ENCODE assay signal across 11 mouse cellular contexts in genomic region chr2:72781369-72782275, GRCm38 (mm10).
DNase-seq lines count a peak whose midpoint lies in the region; ATAC-seq and TF ChIP-seq lines count a peak whose summit lies in the region.
"Had no signal": no experiment of that assay in that cellular context is flagged by ENCODE, and none has a peak within 500 bp of the region (broad histone marks: within the 10 kb centered on the region; RNA-seq: fewer than 3 reads in every experiment).

No protein-coding gene starts in this region.

- no peak overlapping the region for H3K4me2 ChIP-seq in hindbrain, postnatal 0 days (ENCODE audit: low read depth, low read length)
- H3K4me2 ChIP-seq in midbrain, postnatal 0 days (ENCODE audit: low read depth, low read length, poor library complexity, severe bottlenecking): no peak overlapping the region
- H3K4me2 ChIP-seq: liver, embryonic 15.5 days had no signal

- H3K9me3 ChIP-seq in hindbrain, postnatal 0 days (ENCODE audit: low read length): no peaks in the 10 kb centered on the region
- no peaks in the 10 kb centered on the region for H3K9me3 ChIP-seq in midbrain, postnatal 0 days (ENCODE audit: low read length)
- H3K9me3 ChIP-seq: liver, embryonic 15.5 days had no signal

- 0 out of 2 replicates have a peak overlapping the region, but pooled peaks have one; percentile 1 for H3K9ac ChIP-seq in hindbrain, postnatal 0 days (replicated peaks; ENCODE audit: low read length)
- no peak overlapping the region for H3K9ac ChIP-seq in midbrain, postnatal 0 days (replicated peaks; ENCODE audit: low read length, poor library complexity, severe bottlenecking)
- H3K9ac ChIP-seq: liver, embryonic 15.5 days had no signal

- no peaks in the 10 kb centered on the region for H3K36me3 ChIP-seq in hindbrain, postnatal 0 days (ENCODE audit: insufficient read depth, low read length)
- no peaks in the 10 kb centered on the region for H3K36me3 ChIP-seq in midbrain, postnatal 0 days (ENCODE audit: insufficient read depth, low read length)
- H3K36me3 ChIP-seq: liver, embryonic 15.5 days had no signal

- no peak overlapping the region for H3K27ac ChIP-seq in hindbrain, postnatal 0 days
- H3K27ac ChIP-seq in midbrain, postnatal 0 days (ENCODE audit: low read depth, low read length): no peak overlapping the region

- 47% methylated on average over 15 of the region's 15 CpGs for WGBS in hindbrain, postnatal 0 days
- WGBS in midbrain, postnatal 0 days: 42% methylated on average over 15 of the region's 15 CpGs

- H3K4me1 ChIP-seq in hindbrain, postnatal 0 days (ENCODE audit: insufficient read depth, low read length): peaks cover 6% of the 10 kb centered on the region; the same call in 1 of the 2 replicates
- peaks cover 4% of the 10 kb centered on the region; the same call in 1 of the 2 replicates for H3K4me1 ChIP-seq in midbrain, postnatal 0 days (ENCODE audit: insufficient read depth, low read length)

- peak; percentile 80 for ATAC-seq in hindbrain, postnatal 0 days
- peak; percentile 62 for ATAC-seq in midbrain, postnatal 0 days (ENCODE audit: low FRiP score)

- no peak for TF ChIP-seq CTCF in hindbrain, postnatal 0 days (IDR thresholded peaks at IDR 0.05; ENCODE audit: low read depth)
- no peak for TF ChIP-seq CTCF in midbrain, postnatal 0 days (IDR thresholded peaks at IDR 0.05)

- peak; percentile 27 to 36 for DNase-seq in frontal cortex, postnatal 10 days (ENCODE audit: low spot score in 2 of 2)
- no peak for DNase-seq in frontal cortex, adult 2 months (ENCODE audit: extremely low spot score in 1 of 2, low spot score in 1 of 2)
- peak; percentile 8 for DNase-seq in embryo, embryonic 11.5 days (ENCODE audit: low read depth, low spot score)
- DNase-seq in hindbrain, postnatal 0 days (ENCODE audit: low spot score): peak; percentile 69
- peak; percentile 69 for DNase-seq in midbrain, postnatal 0 days (ENCODE audit: low spot score)
- no peak for DNase-seq in cerebellum, adult 9-10 months
- no peak for DNase-seq in yolk sac, embryonic 10.5 days (ENCODE audit: low spot score)
- no peak for DNase-seq in spleen, postnatal 4 days (ENCODE audit: low spot score in 2 of 2)
- DNase-seq: cerebellum, adult 9-11 months; gastrocnemius, postnatal 36 days had no signal

- H3K4me3 ChIP-seq in hindbrain, postnatal 0 days (ENCODE audit: low read length): no peak overlapping the region
- no peak overlapping the region for H3K4me3 ChIP-seq in midbrain, postnatal 0 days (ENCODE audit: low read depth, low read length)
- H3K4me3 ChIP-seq: liver, embryonic 15.5 days had no signal

- no peaks in the 10 kb centered on the region for H3K27me3 ChIP-seq in hindbrain, postnatal 0 days (ENCODE audit: insufficient read depth, low read length)
- H3K27me3 ChIP-seq in midbrain, postnatal 0 days (ENCODE audit: insufficient read depth, low read length): no peaks in the 10 kb centered on the region
- H3K27me3 ChIP-seq: liver, embryonic 15.5 days had no signal

Comparison
In these comparisons a context has a peak if more than half of its experiments do, and no peak if none do; other contexts are left out.
1. DNase-seq: peak in frontal cortex, postnatal 10 days (2 of 2), embryo, embryonic 11.5 days (single experiment), hindbrain, postnatal 0 days (single experiment) and midbrain, postnatal 0 days (single experiment); none in frontal cortex, adult 2 months (0 of 2), cerebellum, adult 9-10 months (single experiment), yolk sac, embryonic 10.5 days (single experiment) and spleen, postnatal 4 days (0 of 2).